Mouse (Mus musculus) embryonic facial prominence, embryonic 13.5 days (tissue): ENCODE data around the gene Gipc3. TPM values are rescaled to one million over a fixed set of nuclear protein-coding genes. Genes with fewer than 3 reads are reported as not detected.
A peak's percentile ranks its signal among the peaks of the same experiment; 100 is the strongest.

Experiments used
- ATAC-seq: fragments of 200-750 bp; cut with Nextera tagmentation; 2 replicates; pipeline ENCODE4 v1.8.0; 2017; ENCODE audit warnings: low read depth; ENCODE audit not compliant: insufficient number of reproducible peaks, insufficient read depth, low FRiP score, low TSS enrichment
- H3K27ac ChIP-seq: fragments of 300-500 bp; sonication (generic); 2 replicates; pipeline ENCODE4 v1.5.1; 2015; ENCODE audit warnings: moderate library complexity, mild to moderate bottlenecking, inconsistent platforms
- H3K27me3 ChIP-seq: fragments of 300-500 bp; sonication (generic); 2 replicates; pipeline ENCODE4 v1.6.1; 2015; ENCODE audit warnings: mild to moderate bottlenecking, inconsistent platforms
- H3K36me3 ChIP-seq: fragments of 300-500 bp; sonication (generic); 2 replicates; pipeline ENCODE4 v1.6.1; 2015; ENCODE audit warnings: mild to moderate bottlenecking, inconsistent platforms
- H3K4me1 ChIP-seq: fragments of 300-500 bp; sonication (generic); 2 replicates; pipeline ENCODE4 v1.6.1; 2015; ENCODE audit warnings: inconsistent platforms
- H3K4me2 ChIP-seq: fragments of 300-500 bp; sonication (generic); 2 replicates; pipeline ENCODE4 v1.6.1; 2015; ENCODE audit warnings: moderate library complexity, mild to moderate bottlenecking, inconsistent platforms
- H3K4me3 ChIP-seq: fragments of 300-500 bp; sonication (generic); 2 replicates; pipeline ENCODE4 v1.5.1; 2015; ENCODE audit warnings: mild to moderate bottlenecking, inconsistent platforms
- H3K9ac ChIP-seq: fragments of 300-500 bp; sonication (generic); 2 replicates; pipeline ENCODE4 v1.6.1; 2015; ENCODE audit warnings: mild to moderate bottlenecking, inconsistent platforms
- H3K9me3 ChIP-seq: fragments of 300-500 bp; sonication (generic); 2 replicates; pipeline ENCODE4 v1.6.1; 2016; ENCODE audit warnings: inconsistent platforms
- WGBS: fragments of 180-500 bp; shearing (Covaris S2); methylation state at CpG from one replicate; pipeline ENCODE4 v1.1.7; 2015; ENCODE audit warnings: mixed read lengths; 5-methylcytosine and 5-hydroxymethylcytosine counted together
- microRNA-seq: library from miRNA; unstranded; fragments of <30 nt; microRNA quantifications from one replicate; pipeline ENCODE4, GENCODE M21; 2016
- polyA plus RNA-seq: library from polyadenylated mRNA; unstranded; fragments of >200 nt; fragmentation: Nextera tagmentation; extraction: Ambion mirVana; gene quantifications from 2 replicates; pipeline ENCODE4 v1.2.1, GENCODE M21; 2015

Gipc3 gene
- polyA plus RNA-seq, 1 experiment from 2014 or later: 0.13 TPM

DNA sequence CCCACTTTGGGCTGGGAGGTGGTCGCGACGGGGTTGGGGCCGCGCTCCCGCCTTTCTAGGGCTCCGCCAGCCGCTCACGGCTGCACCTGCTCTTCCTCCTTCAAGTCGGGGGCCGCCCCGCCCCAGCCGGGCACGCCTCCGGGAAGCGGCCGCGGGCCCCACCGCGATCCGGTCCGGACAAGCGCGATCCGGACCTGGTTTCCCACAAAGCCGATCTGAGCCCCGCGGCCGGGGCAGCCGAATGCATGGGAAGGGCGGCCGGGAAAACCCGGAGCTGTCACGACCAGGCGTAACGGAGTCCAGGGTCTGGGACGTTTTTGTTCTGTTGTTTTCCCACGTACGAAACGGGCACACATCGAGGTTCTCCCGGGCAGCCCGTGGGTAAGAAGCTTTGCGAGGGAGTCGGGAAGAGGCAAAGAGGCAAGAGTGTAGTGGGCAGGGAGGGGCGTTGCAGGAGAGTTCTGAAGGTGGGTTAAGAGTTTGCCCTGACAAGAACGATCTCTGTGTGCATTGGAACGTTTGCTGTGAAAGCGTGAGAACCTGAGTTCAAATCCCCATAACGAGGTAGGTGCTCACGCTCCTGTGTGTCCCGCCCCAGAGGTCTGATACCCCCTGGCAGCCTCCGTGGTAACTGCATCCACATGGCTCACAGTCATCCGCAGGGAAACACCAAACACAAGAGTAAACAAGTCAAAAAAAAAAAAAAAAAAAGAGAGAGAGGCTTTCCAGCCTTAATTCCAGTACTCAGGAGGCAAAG lies 57.2 kb downstream of the Gipc3 start:
- Histone ChIP-seq H3K9ac (peak overlapping the region; percentile 64), H3K4me1 (peaks cover 33% of the 10 kb centered on the region), H3K9me3 (no peaks in the 10 kb centered on the region), H3K4me2 (peak overlapping the region; percentile 72), H3K36me3 (no peaks in the 10 kb centered on the region), H3K27ac (0 out of 2 replicates have a peak overlapping the region, but pooled peaks have one; percentile 16), H3K27me3 (peaks cover 69% of the 10 kb centered on the region), H3K4me3 (peak overlapping the region; percentile 44)
- peak; percentile 45; the same call in 1 of the 2 replicates for ATAC-seq
- 2% methylated on average over 54 of the region's 54 CpGs for WGBS

Small RNA genes lying within 50 kb of the gene (microRNA-seq; reads per million reads assigned to microRNA genes)
- not detected for gene Mir6913

Other genes with a start within 250 kb of the Gipc3 start
- gene Creb3l3, start 244.4 kb downstream of the Gipc3 start, polyA plus RNA-seq: 0.53 and 1.5 TPM in 2 replicates
- gene Map2k2, start 237.4 kb downstream of the Gipc3 start, polyA plus RNA-seq: 196 and 213 TPM in 2 replicates
- 27.0 and 27.9 TPM in 2 replicates for gene Zbtb7a, start 208.0 kb downstream of the Gipc3 start, polyA plus RNA-seq
- gene Pias4, start 175.3 kb downstream of the Gipc3 start, polyA plus RNA-seq: 58.1 and 60.9 TPM in 2 replicates
- 622 and 633 TPM in 2 replicates for gene Eef2, start 166.6 kb downstream of the Gipc3 start, polyA plus RNA-seq
- 57.1 and 60.1 TPM in 2 replicates for gene Dapk3, start 160.3 kb downstream of the Gipc3 start, polyA plus RNA-seq
- not detected in 2 replicates for gene 4930442H23Rik, start 159.4 kb downstream of the Gipc3 start, polyA plus RNA-seq
- not detected in 2 replicates for gene Nmrk2, start 141.2 kb downstream of the Gipc3 start, polyA plus RNA-seq
- 1.3 and 1.8 TPM in 2 replicates for gene Atcay, start 112.4 kb downstream of the Gipc3 start, polyA plus RNA-seq
- gene Zfr2, start 110.1 kb downstream of the Gipc3 start, polyA plus RNA-seq: 11.8 and 12.0 TPM in 2 replicates
- gene Matk, start 90.3 kb downstream of the Gipc3 start, polyA plus RNA-seq: 7.0 and 7.4 TPM in 2 replicates
- gene Mrpl54, start 76.3 kb downstream of the Gipc3 start, polyA plus RNA-seq: 197 and 202 TPM in 2 replicates
- 61.9 and 67.9 TPM in 2 replicates for gene Apba3, start 76.3 kb downstream of the Gipc3 start, polyA plus RNA-seq
- gene Tjp3, start 51.7 kb downstream of the Gipc3 start, polyA plus RNA-seq: 5.0 and 7.2 TPM in 2 replicates
- gene Pip5k1c, start 50.3 kb downstream of the Gipc3 start, polyA plus RNA-seq: 56.0 and 57.6 TPM in 2 replicates
- 43.2 and 46.9 TPM in 2 replicates for gene Cactin, start 22.2 kb downstream of the Gipc3 start, polyA plus RNA-seq
- gene Tbxa2r, start 14.5 kb downstream of the Gipc3 start, polyA plus RNA-seq: 7.1 and 7.3 TPM in 2 replicates
- 109 and 113 TPM in 2 replicates for gene Hmg20b, start 7.2 kb upstream of the Gipc3 start, polyA plus RNA-seq
- gene Mfsd12, start 14.2 kb upstream of the Gipc3 start, polyA plus RNA-seq: 10.7 and 11.0 TPM in 2 replicates
- 1.0 and 1.2 TPM in 2 replicates for gene 4930404N11Rik, start 22.6 kb upstream of the Gipc3 start, polyA plus RNA-seq
- gene Fzr1, start 35.2 kb upstream of the Gipc3 start, polyA plus RNA-seq: 102 and 119 TPM in 2 replicates
- 67.8 and 71.8 TPM in 2 replicates for gene Dohh, start 41.2 kb upstream of the Gipc3 start, polyA plus RNA-seq
- gene Gm48551, start 41.2 kb upstream of the Gipc3 start, polyA plus RNA-seq: 4.1 and 5.0 TPM in 2 replicates
- gene Gm48552, start 45.7 kb upstream of the Gipc3 start, polyA plus RNA-seq: 1.2 and 1.5 TPM in 2 replicates
- 3.1 and 7.1 TPM in 2 replicates for gene Smim24, start 49.8 kb upstream of the Gipc3 start, polyA plus RNA-seq
- 87.0 and 96.1 TPM in 2 replicates for gene Nfic, start 112.4 kb upstream of the Gipc3 start, polyA plus RNA-seq
- 2.1 and 2.5 TPM in 2 replicates for gene Celf5, start 139.4 kb upstream of the Gipc3 start, polyA plus RNA-seq
- 82.3 and 87.9 TPM in 2 replicates for gene Ncln, start 153.1 kb upstream of the Gipc3 start, polyA plus RNA-seq
- 0.25 and 0.31 TPM in 2 replicates for gene S1pr4, start 156.9 kb upstream of the Gipc3 start, polyA plus RNA-seq
- gene Gna15, start 181.0 kb upstream of the Gipc3 start, polyA plus RNA-seq: 2.0 and 2.1 TPM in 2 replicates
- gene Gna11, start 201.9 kb upstream of the Gipc3 start, polyA plus RNA-seq: 84.2 and 90.1 TPM in 2 replicates
- gene Aes, start 216.2 kb upstream of the Gipc3 start, polyA plus RNA-seq: 464 and 465 TPM in 2 replicates
- gene Tle2, start 231.3 kb upstream of the Gipc3 start, polyA plus RNA-seq: 63.4 and 71.4 TPM in 2 replicates